Mouse (Mus musculus): ENCODE results near the gene Wipi1. TPM values are rescaled to one million over a fixed set of nuclear protein-coding genes. Genes with fewer than 3 reads are reported as not detected.

Gene Wipi1
- polyA plus RNA-seq, 1 experiment: 87.9 TPM

GRCm38 (mm10) chr11:109564466-109565214 lies 47.1 kb downstream of the Wipi1 start:
- H3K27ac ChIP-seq (ENCODE audit: insufficient read depth, low read length): no peak overlapping the region
- no peak overlapping the region for H3K4me3 ChIP-seq (ENCODE audit: insufficient read depth, low read length)
- TF ChIP-seq CTCF (IDR thresholded peaks at IDR 0.05; ENCODE audit: borderline replicate concordance, insufficient read depth, low read length): no peak
- TF ChIP-seq POLR2A (IDR thresholded peaks at IDR 0.05; ENCODE audit: low read depth, low read length): no peak
- no peaks in the 10 kb centered on the region for H3K4me1 ChIP-seq (ENCODE audit: control insufficient read depth, insufficient read depth, low read length)

- H3K4me1 ChIP-seq (ENCODE audit: control insufficient read depth, insufficient read depth, low read length): no peaks in the 10 kb centered on the region
- no peak overlapping the region for H3K27ac ChIP-seq (ENCODE audit: insufficient read depth, low read length)
- no peak overlapping the region for H3K4me3 ChIP-seq (ENCODE audit: insufficient read depth, low read length)
- TF ChIP-seq POLR2A (IDR thresholded peaks at IDR 0.05; ENCODE audit: low read depth, low read length): no peak
- no peak for TF ChIP-seq CTCF (IDR thresholded peaks at IDR 0.05; ENCODE audit: borderline replicate concordance, insufficient read depth, low read length)
Observed at GRCm38 (mm10) chr11:109563708-109564107, 48.1 kb downstream of the Wipi1 start.

GRCm38 (mm10) chr11:109561445-109561844 lies 50.3 kb downstream of the Wipi1 start:
- H3K4me3 ChIP-seq (ENCODE audit: insufficient read depth, low read length): no peak overlapping the region
- TF ChIP-seq CTCF (IDR thresholded peaks at IDR 0.05; ENCODE audit: borderline replicate concordance, insufficient read depth, low read length): no peak
- TF ChIP-seq POLR2A (IDR thresholded peaks at IDR 0.05; ENCODE audit: low read depth, low read length): no peak
- no peaks in the 10 kb centered on the region for H3K4me1 ChIP-seq (ENCODE audit: control insufficient read depth, insufficient read depth, low read length)
- no peak overlapping the region for H3K27ac ChIP-seq (ENCODE audit: insufficient read depth, low read length)

GRCm38 (mm10) chr11:109560793-109561257 lies 50.9 kb downstream of the Wipi1 start:
- no peak overlapping the region for H3K4me3 ChIP-seq (ENCODE audit: insufficient read depth, low read length)
- no peak overlapping the region for H3K27ac ChIP-seq (ENCODE audit: insufficient read depth, low read length)
- no peak for TF ChIP-seq POLR2A (IDR thresholded peaks at IDR 0.05; ENCODE audit: low read depth, low read length)
- no peak for TF ChIP-seq CTCF (IDR thresholded peaks at IDR 0.05; ENCODE audit: borderline replicate concordance, insufficient read depth, low read length)
- no peaks in the 10 kb centered on the region for H3K4me1 ChIP-seq (ENCODE audit: control insufficient read depth, insufficient read depth, low read length)

GRCm38 (mm10) chr11:109559241-109559640 lies 52.5 kb downstream of the Wipi1 start:
- H3K4me1 ChIP-seq (ENCODE audit: control insufficient read depth, insufficient read depth, low read length): no peaks in the 10 kb centered on the region
- H3K27ac ChIP-seq (ENCODE audit: insufficient read depth, low read length): no peak overlapping the region
- TF ChIP-seq CTCF (IDR thresholded peaks at IDR 0.05; ENCODE audit: borderline replicate concordance, insufficient read depth, low read length) (no peak), POLR2A (IDR thresholded peaks at IDR 0.05; ENCODE audit: low read depth, low read length) (no peak)
- H3K4me3 ChIP-seq (ENCODE audit: insufficient read depth, low read length): no peak overlapping the region

- no peak for TF ChIP-seq POLR2A (IDR thresholded peaks at IDR 0.05; ENCODE audit: low read depth, low read length)
- TF ChIP-seq CTCF (IDR thresholded peaks at IDR 0.05; ENCODE audit: borderline replicate concordance, insufficient read depth, low read length): no peak
- H3K27ac ChIP-seq (ENCODE audit: insufficient read depth, low read length): no peak overlapping the region
- no peaks in the 10 kb centered on the region for H3K4me1 ChIP-seq (ENCODE audit: control insufficient read depth, insufficient read depth, low read length)
- H3K4me3 ChIP-seq (ENCODE audit: insufficient read depth, low read length): no peak overlapping the region
Observed at GRCm38 (mm10) chr11:109557419-109557818, 54.3 kb downstream of the Wipi1 start.

- H3K4me3 ChIP-seq (ENCODE audit: insufficient read depth, low read length): no peak overlapping the region
- H3K27ac ChIP-seq (ENCODE audit: insufficient read depth, low read length): no peak overlapping the region
- no peaks in the 10 kb centered on the region for H3K4me1 ChIP-seq (ENCODE audit: control insufficient read depth, insufficient read depth, low read length)
- TF ChIP-seq POLR2A (IDR thresholded peaks at IDR 0.05; ENCODE audit: low read depth, low read length): no peak
- no peak for TF ChIP-seq CTCF (IDR thresholded peaks at IDR 0.05; ENCODE audit: borderline replicate concordance, insufficient read depth, low read length)
Observed at GRCm38 (mm10) chr11:109556130-109556529, 55.6 kb downstream of the Wipi1 start.

GRCm38 (mm10) chr11:109554443-109554842 lies 57.3 kb downstream of the Wipi1 start:
- no peak overlapping the region for H3K4me3 ChIP-seq (ENCODE audit: insufficient read depth, low read length)
- no peak overlapping the region for H3K27ac ChIP-seq (ENCODE audit: insufficient read depth, low read length)
- TF ChIP-seq POLR2A (IDR thresholded peaks at IDR 0.05; ENCODE audit: low read depth, low read length) (no peak), CTCF (IDR thresholded peaks at IDR 0.05; ENCODE audit: borderline replicate concordance, insufficient read depth, low read length) (no peak)
- no peaks in the 10 kb centered on the region for H3K4me1 ChIP-seq (ENCODE audit: control insufficient read depth, insufficient read depth, low read length)

GRCm38 (mm10) chr11:109553921-109554320 lies 57.8 kb downstream of the Wipi1 start:
- H3K27ac ChIP-seq (ENCODE audit: insufficient read depth, low read length): no peak overlapping the region
- no peak for TF ChIP-seq CTCF (IDR thresholded peaks at IDR 0.05; ENCODE audit: borderline replicate concordance, insufficient read depth, low read length)
- TF ChIP-seq POLR2A (IDR thresholded peaks at IDR 0.05; ENCODE audit: low read depth, low read length): no peak
- H3K4me1 ChIP-seq (ENCODE audit: control insufficient read depth, insufficient read depth, low read length): no peaks in the 10 kb centered on the region
- no peak overlapping the region for H3K4me3 ChIP-seq (ENCODE audit: insufficient read depth, low read length)

GRCm38 (mm10) chr11:109549599-109550290 lies 62.0 kb downstream of the Wipi1 start:
- TF ChIP-seq CTCF (IDR thresholded peaks at IDR 0.05; ENCODE audit: borderline replicate concordance, insufficient read depth, low read length) (no peak), POLR2A (IDR thresholded peaks at IDR 0.05; ENCODE audit: low read depth, low read length) (no peak)
- no peaks in the 10 kb centered on the region for H3K4me1 ChIP-seq (ENCODE audit: control insufficient read depth, insufficient read depth, low read length)
- H3K27ac ChIP-seq (ENCODE audit: insufficient read depth, low read length): no peak overlapping the region
- H3K4me3 ChIP-seq (ENCODE audit: insufficient read depth, low read length): no peak overlapping the region
